Mouse (Mus musculus): ENCODE results near the gene Mien1.

Gene Mien1

DNA sequence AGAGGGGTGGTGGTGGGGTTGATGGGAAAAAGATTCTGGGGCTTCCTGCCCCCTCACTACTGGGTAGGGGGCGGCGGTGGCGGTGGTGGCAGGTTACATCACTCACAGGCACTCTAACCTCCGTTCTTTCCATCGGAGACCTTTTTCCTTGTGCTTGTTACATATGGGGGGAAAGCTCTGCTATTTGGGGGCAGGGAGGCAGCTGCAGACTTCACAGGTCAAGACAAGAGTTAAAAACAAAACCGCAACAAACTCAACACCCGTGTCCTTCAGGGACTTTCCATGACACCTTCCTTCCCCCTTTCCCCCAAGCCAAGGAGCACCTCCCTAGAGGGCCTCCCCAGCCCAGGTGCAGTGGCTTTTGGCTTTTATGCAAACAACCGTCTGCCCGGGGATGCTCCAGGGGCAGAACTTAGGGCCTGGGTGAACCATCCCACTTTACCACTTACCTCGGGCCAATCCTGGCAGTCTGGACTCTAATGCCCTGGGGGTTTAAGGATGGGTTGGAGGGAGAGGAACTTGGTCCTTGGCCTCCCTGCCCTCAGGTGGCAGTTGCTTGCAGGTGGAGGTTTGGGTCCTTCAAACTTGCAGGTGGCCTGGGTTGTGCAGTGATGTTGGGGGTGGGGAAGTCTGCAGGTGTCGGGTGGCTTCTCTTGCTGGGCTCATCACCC is 20.4 kb upstream of the Mien1 start:
- no peak for DNase-seq

DNA sequence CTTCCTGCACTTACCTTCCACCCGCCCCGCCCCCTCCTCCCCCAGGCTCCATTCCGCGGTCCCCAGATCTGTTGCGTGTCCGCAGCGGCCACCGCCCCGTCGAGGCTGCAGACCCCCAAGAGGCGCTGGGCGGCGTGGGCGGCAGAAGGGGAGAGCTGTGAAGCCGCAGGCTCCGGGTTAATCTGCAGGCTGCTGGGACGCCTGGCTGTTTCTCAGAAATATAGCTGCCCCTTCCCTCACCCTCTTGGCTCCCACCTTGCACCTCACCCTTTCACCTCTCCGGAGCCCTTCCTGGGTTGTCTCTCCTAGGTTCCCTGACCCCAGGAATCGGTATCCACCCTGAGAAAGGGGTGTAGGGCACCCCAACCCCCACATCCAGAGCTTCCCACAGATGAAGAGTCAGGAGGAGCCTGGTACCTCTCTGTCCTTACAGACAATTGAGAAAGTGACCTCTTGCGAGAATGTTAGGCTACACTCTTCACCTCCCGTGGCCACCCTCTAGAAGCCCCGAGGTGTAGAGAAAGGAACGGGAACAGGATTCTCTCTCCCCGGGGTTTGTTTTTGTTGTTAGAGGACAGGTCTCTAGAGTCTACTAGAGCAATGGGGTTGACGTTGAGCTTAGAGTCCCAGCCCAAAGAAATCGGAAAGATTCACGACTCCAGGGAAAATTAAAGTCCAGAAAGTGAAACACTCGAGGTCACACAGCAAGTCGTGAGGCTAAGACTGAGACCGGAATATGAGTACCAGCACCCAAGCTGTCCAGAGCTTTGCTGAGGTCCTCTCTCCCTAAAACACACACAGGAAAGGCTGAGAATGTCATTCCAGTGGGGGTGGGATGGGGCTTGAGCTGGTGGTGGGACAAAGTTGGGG is 19.6 kb upstream of the Mien1 start:
- DNase-seq: no peak

DNA sequence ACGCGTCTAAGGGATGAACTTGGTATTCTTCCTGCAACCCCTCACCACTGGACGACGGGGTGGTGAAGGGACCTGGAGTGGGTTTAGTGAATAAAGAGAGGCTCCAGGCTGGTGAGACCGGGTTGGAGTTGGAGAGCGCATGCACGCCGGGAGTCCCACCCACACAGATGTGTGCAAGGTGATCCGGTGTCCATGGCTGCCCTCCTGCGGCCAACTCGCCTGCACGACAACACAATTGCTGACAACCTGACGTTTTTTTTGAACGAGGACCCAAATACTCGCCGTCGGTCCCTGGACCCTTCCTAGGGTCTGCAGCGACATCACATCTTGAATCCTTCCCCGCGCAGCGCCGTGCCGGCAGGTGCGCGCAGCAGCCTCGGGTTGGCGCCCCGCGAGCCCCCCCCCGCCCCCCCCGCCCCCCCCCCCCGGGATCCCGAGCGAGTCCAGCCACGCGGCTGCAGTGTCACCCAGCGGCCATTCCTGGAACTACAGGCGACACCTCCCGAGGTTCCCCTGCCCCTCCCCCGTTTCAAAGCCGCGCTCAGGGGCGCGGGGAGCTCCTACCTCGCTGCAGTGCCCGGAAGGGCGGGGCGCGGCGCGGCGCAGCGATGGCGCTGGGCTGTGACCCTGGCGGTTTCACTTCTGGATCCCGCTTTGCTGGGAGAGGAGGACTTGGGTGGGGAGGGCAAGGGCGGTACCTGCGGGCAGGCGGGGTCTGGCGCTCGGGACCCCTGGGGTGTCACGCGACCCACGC is 18.8 kb upstream of the Mien1 start:
- DNase-seq: peak; percentile 84 to 90

DNA sequence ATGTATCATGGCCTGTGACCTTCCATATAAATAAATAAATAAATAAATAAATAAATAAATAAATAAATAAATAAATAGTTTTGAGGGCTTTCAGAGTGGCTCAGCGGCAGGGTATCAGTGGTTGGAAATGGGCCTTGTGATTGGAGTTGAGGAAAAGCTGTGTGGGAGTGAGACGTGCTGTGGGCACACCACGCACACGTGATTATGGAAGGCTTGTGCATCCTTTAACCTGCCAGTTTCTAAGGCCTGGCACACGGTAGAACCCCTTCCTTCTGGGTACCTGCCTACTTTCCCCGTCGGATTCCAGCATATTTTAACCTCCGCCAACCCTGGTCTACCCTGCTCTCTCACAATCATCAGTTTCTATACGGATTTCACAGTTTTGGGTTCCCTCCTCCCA is 18.2 kb upstream of the Mien1 start:
- DNase-seq: no peak

DNA sequence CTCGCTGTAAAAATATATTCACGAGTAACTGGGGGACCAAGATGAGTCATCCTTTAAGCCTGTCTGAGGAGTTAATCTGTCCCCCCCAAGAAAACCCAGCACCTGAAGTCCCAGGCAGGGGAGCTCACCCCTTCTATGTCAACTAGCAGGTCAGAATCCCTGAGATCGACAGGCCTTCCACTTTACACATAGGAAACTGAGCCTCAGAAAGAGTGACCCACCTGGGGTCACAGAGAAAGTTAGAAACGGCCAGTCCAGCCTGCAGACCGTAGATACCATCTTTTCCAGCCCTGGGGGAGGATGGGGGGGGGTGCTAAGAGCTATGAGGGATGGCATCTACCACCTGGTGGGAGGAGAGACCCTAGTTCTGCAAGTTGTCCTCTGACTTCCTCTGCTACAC is 17.8 kb upstream of the Mien1 start:
- DNase-seq: no peak

DNA sequence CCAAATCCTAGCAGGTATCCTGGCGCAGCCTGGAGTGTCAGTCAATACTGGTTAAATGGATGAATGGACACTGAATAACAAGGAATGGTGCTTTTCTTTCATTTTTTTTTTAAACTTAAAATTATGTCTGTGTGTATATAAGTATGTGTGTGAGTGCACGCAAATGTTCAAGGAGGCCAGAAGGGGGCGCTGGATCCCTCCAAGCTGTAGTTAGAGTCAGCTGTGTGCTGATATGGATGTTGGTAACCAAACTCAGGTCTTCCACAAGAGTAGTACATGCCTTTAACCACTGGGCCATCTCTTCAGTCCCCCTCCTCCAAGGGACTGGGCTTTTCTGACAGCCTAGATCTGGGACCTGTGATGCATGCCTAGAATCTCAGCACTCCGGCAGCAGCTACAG is 16.7 kb upstream of the Mien1 start:
- no peak for DNase-seq

DNA sequence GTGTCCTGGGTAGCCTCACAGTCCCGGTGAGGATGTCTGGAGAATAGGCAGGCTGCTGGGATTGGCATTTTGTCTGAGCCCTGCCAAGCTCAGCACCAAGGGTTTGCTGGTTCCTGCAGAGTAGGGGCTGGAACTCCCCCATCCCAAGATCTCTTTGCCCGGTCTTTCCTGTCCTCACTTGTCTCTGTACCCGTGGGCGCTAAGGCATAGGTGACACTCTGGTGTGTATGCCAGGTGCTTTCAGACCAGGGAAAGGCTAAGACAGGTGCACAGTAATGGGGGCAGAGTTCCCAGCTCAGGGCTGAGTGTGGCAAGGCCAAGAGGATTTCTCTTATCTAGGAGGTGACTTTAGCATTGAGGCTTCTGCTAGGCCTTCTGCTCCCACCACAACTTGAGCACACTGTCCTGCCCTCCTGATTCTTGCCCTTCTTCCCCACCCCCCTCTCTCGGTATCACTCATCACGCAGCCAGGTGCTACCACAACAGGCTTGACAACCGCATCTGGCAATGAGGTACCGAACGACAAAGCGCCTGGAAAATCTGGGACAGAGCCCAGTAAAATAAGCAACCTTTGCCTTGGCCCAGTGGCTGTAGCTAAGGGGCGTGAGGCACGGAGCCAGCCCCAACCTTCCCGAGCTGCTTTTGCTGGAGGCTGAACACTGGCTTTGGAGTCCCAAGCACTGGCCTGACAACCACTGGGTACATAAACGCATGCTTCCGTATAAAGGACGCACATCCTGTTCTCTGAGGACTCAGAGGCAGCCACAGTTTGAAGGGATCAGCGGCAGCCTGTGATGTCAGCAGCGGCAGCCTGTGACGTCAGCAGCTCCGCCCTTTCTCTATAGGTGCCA is 11.4 kb upstream of the Mien1 start:
- no peak for DNase-seq

DNA sequence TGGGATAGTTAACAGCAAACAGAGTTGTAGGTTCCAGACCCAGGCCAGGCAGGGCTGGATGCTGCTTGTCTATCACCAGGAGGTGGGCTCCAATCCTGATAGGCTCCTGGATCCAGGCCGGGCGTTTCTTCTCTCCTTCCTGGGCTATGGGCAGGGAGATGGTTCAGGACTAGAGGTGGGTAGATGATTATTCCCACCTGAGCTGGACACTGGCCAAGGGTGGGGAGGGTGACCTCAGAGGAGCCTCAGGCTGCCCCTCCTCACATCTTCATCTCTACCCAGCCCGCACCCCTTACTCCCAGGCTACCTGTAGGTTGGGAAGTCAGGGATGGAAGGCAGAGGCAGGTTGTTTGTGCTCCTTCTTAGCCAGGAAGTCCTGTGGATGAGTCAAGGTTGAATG is 10.6 kb upstream of the Mien1 start:
- DNase-seq: no peak

DNA sequence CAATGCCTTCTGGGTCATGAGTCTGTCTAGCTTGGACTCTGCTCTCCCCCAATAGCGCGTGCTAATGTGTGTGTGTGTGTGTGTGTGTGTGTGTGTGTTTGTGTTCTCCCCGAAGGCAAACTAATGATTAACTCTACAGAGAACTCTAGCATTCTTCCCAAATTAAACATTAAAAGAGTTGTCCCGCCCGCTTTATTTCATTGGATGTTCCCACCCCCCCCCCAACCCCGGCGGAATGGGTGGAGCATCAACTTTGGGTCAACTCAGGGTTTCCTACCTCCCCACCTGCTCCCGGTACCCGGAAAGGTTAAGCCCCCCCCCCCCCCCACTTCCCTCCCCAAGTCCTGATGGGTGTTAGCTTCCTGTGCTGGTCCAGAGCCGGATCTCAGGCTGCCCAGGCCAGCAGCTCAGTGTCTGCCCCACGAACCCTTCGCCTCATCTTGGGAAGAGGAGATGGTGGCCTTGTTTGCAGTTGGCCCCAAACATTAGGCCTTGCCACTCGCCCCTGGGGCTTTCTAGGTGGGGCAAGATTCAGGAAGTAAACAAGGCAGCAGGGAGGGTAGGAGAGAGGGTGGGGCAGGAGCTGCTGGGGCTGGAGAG is 9.5 kb upstream of the Mien1 start:
- no peak for DNase-seq

DNA sequence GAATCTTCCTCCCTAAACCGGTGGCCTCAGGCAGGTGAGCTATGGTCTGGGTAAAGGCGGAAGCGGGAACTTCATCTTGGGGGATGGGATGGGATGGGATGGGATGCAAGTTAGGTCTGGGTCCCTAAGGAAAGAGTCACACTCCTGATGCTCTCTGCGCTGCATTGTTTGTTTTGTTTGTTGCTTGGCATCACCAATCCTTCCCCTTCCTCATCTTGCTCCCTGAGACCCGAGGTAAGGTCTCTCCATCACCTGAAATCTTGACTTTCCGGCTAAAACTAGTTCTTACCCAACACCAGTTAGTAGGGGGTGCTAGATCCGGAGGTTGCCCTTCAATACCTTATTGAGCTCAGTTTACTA is 8.7 kb upstream of the Mien1 start:
- DNase-seq: no peak

DNA sequence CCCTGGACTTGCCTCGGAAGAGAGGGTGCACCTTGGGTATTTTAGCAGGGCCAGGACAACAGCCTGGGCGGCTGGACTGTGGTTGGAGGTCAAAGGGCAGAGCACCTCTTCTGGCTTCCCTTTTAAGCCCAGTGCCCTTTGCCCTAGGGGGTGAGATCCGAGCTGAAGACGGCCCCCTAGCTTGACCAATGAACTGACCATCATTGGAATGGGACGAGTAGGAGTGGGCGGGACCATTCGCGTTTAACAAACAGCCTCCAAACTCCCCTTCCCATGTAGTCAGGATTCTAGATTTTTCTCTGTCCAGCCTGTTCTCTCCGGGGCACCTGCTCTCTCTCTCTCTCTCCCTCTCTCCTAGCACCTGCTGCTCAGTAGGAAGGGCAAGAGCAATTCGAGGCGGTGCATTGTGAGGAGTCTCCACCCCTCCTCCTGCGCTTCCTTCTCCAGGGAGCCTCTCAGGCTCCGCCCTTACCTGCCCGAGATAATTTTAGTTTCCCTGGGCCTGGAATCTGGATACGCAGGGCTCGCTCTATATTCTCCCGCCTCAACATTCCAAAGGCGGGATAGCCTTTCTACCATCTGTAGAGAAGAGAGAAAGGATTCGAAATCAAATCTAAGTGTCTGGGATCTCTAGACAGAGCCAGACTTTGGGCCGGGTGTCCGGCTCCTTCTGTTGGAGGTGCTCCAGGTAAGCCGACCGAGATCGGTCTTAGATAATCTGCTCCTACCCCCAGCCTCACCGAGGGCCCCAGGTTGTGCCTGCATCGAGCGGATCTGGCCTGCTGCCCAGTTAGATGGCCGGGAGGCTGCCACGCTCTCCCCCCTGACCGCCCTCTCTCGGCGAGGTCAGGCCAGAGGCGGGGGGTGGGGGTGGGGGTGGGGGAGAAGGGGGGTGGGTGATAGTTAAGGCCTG is 8.0 kb upstream of the Mien1 start:
- DNase-seq: peak; percentile 69 to 79

DNA sequence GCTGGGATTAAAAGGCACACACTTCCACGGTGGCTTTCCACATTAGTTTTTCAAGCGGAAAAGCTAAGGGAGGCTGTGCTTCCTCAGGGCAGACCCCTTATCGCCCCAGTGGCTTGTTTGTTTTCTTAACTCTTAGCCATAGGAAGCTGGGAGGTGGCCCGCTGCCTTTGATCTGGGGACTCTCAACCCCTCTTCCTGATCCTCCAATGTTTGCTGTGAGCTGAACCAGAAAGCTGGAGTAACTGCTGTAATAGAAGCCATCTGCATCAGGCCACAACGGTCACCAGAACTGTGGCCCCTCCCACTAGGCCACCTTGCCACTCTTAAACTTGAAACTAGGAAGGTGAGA is 7.4 kb upstream of the Mien1 start, which contains the start of gene Grb7:
TSS of gene Grb7 (plus strand) at position 182 of the 349 bp plus-strand sequence.
- no peak for DNase-seq

DNA sequence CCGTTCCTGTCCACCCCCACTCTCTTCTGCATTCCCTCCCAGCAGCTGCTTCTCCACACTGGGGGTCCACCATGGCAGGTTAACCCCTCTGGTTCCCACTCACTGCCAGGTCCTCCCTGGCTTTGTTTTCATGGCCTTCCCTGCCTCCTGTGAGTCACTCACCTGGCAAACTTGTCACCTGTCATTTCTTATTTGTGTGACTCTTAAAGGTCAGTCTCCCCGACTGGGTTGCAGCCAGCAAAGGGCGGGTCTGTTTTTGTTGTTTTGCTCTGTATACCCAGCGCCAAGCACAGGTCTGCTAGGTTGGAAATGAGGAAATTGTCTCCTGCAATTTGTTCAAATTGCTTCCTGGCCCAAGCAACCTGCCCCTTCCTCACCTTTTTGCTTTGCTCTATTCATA is 6.9 kb upstream of the Mien1 start:
- no peak for DNase-seq

DNA sequence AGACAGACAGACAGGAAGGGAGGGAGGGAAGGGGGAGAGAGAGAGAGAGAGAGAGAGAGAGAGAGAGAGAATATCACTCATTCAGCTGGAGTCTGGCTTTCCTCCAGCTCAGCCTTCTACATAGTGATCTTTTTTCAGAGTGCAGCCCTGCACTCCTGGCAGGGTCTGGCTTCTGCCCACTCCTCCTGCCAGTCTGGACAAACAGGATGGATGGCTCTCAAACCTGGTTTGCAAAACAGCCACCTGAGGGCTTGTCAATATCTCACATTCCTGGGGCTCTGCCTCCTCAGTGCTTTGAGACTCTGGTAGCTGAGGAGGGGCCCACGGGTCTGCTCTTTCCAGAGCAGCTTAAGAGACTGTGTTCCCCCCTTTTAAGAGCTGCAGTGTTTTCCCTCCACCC is 6.4 kb upstream of the Mien1 start:
- no peak for DNase-seq

DNA sequence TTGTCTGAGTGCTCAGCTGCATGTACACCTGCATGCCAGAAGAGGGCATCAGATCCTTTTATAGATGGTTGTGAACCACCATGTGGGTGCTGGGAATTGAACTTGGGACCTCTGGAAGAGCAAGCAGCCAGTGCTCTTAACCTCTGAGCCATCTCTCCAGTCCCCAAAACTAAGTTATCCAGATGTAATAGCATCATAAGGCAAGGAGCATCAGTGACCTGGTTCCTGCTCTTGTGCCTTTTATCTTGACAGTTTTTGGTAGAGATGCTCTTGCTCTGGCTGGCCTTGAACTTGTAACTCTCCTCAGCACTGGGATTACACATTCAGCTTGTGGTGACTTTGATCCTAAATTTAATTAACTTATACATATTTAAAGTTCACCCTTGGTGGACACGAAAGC is 4.9 kb upstream of the Mien1 start:
- DNase-seq: no peak

DNA sequence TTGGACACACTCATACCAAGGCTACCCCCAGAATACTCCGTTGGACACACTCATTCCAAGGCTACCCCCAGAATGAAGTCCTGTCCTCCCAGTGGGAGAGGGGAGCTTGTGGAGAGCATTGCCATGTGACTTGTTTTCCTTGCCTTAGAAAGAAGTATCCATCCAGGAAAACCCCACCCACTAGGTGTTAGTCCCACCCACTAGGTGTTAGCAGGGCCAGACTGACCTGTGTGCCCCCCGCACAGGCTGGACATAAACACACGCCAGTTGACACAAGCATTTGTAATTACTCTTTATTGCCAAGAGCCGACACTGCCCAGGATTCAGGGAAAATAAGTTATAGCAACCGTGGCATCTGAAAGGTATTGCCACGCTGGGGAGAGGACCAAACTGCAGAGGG is 1.4 kb downstream of the Mien1 start:
- DNase-seq: no peak

DNA sequence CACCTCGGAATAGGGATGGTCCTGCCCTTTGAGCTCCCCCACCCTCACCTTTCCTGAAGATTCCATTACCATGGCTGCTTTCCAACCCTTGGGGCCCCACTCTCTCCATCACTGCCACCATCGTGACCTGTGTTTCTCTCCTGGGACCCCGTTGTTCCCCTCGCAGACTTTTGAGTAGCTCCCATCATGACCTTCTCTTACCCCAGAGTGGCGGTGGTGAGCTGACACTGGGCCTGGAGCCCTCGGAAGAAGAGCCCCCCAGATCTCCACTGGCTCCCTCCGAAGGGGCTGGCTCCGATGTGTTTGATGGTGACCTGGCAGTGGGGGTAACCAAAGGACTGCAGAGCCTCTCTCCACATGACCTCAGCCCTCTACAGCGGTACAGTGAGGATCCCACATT is 3.1 kb downstream of the Mien1 start:
- no peak for DNase-seq

DNA sequence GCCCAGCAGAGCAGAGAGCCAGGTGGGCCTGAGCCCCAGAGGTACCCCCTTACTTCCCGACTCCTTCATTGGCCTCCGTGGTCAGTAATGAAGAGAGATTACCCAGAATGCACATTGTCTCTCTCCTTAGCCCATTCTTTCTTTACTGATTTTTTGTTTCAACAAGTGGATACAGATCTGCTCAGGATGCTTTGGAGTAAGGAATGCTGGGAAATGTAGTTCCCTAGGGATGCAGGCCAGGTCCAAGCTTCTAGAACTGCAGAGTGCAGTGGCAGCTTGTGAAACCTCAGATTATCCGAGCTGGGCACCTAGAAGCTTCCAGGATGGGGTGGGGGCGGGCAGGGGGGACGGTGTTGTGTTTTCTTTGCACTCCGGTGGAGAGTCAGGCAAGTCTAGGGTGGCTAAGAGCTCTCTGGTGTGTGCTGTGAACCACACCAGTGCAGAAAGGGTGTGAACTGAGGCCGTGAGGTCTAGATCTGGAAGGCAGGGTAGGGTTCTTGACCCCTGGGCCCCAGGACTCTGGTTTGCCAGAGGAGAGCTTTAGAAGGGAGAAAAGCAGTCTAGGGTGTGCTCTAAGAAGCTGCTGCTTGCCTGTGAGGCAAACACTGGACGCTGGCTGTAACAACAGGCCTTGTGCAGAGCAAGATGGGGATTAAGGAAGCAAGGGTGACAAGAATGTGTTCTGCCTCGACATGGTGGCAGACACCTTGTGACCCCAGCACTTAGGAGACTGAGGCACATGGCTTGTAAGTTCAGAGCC is 6.9 kb downstream of the Mien1 start:
- no peak for DNase-seq

DNA sequence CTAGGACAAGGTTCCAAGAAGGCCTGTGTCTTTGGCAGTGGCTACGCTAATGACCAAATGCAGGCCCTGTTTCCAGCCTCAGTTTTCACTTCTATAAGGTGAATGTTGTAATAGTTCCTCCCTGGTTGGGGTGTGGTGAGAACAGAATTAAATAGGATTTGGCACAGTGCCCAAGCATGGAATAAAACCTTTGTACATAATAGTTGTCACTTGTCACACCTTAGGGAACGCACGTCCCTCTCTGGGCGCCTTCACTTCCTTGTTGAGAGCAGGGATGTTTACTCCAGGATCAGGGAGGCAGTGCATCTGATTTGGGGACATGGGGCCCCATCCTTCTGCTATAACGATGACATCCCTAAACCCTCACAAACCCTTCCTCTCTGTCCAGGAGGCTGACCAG is 10.4 kb downstream of the Mien1 start:
- DNase-seq: no peak

DNA sequence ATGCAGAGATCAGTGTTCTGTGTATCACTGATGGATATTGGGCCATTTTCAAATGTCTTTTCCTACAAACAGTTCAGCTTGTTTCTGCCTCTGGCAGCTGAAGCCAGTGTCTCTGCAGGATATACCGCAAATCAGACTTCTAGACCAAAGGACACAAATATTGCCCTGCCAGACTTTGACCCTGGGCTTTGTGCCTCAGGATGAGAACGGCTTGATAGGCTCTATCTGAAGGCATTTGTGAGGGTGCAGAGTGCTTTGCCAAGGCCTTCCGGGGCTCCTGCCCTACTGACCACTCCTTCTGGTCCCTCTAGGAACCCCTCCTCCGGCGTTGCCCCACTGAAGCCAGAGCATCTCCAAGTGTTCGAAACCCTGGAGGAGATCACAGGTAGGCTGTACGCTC is 12.2 kb downstream of the Mien1 start:
- DNase-seq: no peak

Data from cerebellum, adult 18-20 months (tissue).